Mouse (Mus musculus): ENCODE results near the gene Iqck.

The Iqck gene

DNA sequence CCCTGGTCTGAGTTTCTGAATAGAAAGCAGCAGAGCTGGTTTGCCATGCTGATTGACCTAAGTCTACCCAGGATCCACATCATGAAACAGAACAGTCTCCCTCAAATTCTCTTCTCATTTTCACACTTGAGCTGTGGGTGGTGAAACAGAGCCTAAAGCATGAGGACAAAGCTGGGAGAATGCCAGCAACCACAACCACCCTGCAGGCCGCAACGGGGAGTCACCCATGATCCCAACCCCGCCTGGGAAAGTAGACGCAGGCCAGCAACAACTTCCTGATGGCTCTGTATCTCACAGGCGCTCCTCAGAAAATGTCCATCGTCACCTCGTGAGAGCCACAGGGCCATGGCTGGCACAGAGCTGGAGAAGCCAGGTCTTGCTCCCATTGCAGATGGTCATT, 4.0 kb upstream of the Iqck start:
- DNase-seq, result no peak

- no peak for DNase-seq
Observed at GRCm38 (mm10) chr7:118852611-118853010, 2.9 kb upstream of the Iqck start.

DNA sequence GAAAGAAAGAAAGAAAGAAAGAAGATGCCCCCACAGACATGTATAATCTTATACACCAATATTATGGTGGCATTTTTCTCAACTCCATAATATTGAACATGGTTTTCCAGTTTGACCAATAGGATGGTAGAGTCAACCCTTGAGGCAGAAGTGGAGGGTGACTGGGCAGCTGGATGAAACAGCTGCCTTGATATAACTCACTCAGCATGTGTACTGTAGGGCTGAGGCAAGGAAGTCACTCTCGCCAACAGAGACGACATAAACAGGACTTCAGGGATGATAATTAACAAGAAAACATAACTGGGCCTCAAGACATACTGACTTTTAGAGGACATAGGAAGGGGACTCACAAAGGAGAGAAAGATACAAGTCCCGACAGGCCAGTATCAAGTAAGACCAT, 946 bp upstream of the Iqck start:
- no peak for DNase-seq

DNA sequence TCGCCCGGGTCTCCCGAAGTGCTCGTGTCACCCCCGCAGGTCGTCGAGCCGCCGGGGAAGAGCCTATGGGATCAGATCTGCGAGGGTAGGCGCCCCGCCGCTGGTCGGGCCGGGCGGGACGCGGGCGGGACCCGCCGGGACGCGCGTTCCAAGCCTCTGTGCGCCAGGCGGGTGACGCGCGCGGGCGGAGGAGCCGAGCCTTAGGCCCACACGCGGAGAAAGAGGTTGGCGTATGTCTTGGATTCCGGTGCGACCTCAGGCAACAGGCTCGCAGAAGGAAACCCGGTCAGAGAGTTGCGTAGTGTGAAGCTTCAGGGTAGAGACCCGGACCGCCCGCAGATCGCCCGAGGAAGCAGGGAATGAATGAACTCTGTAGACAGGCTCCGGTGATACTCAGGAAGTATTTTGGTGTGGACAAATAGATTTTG, 339 bp downstream of the Iqck start, which contains the start of gene Knop1:
Knop1 (minus strand) TSS at position 378 of the 428 bp plus-strand sequence.
- no peak for DNase-seq

GRCm38 (mm10) chr7:118858640-118859039, 3.1 kb downstream of the Iqck start:
- DNase-seq, result no peak

GRCm38 (mm10) chr7:118865362-118865761, 9.8 kb downstream of the Iqck start:
- no peak for DNase-seq

GRCm38 (mm10) chr7:118879466-118880029, 24.0 kb downstream of the Iqck start:
- no peak for DNase-seq

- DNase-seq, result no peak
Observed at GRCm38 (mm10) chr7:118883957-118884356, 28.4 kb downstream of the Iqck start.

GRCm38 (mm10) chr7:118884969-118885368, 29.4 kb downstream of the Iqck start:
- peak; percentile 26 for DNase-seq

- no peak for DNase-seq
Observed at GRCm38 (mm10) chr7:118887303-118888055, 31.9 kb downstream of the Iqck start.

DNA sequence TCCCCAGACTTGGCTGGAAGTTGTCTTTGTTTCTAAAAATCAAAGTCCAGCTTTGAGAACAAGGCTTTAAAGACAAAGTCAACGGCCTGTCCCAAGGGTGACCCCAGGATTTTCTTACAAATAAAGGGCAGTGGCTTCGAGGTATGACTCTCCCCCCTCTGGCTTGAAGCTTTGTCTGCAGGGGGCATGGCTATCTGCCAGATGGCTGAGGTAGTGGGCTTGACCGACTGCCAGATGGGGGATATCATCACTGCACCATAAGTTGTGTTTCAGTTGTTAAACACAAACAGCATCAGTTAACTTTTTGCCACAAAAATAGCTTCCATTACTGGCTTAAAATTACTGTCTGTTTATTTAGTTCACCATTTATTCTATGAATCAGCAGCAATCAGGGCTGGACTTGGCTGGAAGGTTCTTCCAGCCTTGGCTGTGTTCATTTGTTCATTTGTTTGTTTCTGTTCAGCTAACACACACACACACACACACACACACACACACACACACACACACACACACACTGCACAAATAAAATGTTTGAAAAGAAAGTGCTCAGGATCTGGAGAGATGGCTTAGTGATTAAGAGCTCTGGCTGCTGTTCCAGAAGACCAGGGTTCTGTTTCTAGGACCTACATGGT, 33.6 kb downstream of the Iqck start:
- DNase-seq, result no peak

DNA sequence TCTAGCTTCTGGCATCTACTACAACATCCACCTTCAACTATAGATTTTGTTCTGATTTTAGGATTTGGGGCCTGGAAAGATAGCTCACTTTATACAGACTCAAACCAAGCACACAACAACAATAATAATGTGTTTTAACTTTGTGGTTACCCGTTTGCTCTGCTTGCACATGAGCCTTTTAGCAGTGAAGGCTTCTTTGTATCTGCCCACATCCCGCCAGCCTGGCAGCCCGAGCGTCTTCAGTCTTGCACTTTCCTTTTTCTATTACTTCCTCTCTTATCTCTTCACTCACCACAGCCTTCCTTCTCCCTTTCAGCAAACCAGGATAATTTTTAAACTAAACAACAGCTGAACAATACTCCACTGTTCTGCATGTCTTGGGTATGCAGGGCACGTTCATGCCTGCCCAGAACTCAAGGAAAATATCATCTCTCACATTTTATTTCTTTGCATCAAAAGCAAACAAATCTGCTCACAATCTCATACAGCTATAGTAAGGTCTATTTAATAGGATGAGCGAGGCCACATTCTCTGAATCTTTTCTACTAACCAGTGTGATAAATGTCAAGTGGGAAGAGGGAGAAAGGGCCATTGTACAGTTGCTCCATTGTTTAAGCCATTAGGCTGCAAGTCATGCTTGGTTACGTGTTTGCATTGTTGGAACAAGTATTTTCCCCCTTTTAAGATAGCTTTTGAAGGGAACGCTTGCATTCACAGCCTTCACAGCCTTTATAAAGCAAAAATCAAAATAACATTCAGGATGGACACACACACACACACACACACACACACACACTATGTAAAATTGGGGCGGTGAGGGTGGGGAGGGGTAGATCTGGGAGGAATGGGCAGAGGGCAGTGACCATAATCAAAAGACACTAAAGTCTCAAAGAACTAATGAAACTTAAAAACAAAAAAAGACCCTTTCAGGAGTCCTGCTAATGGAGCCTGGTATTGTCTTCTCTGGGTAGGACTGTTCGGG, 40.2 kb downstream of the Iqck start:
- no peak for DNase-seq

GRCm38 (mm10) chr7:118898063-118898462, 42.5 kb downstream of the Iqck start:
- no peak for DNase-seq

GRCm38 (mm10) chr7:118900090-118900489, 44.5 kb downstream of the Iqck start:
- DNase-seq, result no peak

DNA sequence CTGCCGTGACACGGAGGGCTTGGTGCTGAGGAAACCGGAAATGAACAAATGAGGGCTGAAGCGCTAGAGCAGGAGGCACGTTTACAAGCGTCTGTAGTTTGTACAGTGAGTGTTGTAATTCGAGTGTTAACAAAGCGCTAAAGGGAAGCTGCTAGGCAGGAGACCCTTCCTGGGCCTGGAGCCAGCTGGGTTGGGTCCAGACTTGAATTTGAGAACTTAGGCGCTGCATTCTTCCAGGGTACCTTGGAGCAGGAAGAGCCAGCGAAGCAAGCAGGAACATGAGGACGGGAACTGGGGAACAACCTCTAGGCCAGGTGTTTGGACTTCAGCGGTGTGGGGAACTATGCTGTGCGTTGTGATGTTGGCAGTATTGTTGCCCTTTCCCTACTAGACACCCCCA, 47.4 kb downstream of the Iqck start:
- DNase-seq, result no peak

GRCm38 (mm10) chr7:118903879-118904278, 48.3 kb downstream of the Iqck start:
- no peak for DNase-seq

DNA sequence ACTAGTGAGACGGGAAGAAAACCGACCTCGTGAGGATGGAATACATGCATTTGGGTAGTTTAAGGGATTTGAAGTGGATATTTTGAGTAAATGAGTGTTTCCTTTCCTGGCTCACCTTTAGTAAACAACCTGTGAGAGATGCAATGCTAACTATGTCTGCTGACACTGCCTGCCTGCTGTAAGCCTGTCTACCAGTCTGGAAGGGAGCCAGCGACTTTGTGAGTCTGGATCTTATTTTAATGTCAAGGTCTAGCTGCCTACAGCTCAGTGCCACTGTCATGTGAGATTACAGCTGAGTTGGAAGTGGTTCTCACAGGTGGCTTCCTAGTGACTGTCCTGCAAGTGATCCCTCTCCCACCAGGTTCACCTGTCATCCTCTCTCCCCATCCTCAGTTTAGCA, 49.0 kb downstream of the Iqck start:
- DNase-seq, result no peak

DNA sequence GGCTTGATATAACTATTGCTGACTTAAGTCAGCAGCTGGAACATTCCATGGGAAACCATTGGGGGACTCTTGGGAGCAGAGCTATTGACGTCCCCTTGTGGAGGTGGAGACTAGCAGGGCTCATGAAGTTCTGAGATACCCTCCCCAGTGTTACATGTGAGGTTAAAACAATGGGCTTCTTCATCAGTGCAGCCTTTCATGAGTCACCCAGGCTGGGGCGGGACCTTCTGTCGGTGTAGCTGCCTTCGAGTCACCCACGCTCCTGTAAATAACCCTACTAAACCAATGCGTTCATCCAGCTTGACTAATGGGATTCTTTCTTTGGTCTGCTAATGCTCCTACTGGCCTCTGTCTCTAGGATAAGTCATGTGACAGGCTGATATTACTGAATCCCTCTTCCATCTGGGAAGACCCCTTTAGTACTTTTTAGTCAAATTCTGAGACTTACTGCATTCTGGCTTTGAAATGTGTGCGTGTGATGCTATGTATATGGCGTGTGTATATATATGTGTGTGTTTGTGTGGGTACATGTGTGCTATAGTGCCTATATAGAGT, 53.5 kb downstream of the Iqck start:
- DNase-seq, result no peak

DNA sequence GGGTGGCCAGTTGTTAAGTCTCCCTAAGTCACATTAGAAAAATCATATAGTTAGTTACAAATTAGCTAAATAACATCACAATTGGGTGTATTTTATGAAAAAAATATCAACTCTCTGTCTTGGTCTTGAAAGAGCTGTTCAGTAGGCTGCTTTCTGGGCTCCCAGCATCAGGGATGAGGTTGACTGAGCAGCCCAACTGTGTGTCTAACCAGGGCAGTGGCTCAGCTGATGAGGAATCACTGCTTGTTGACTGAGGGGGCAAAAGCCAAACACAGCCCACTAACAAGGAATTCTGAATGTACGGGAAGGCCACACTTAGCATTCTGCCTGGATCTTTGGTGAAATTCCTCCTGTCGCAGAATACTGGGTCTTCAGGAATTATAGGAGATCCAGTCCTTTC, 54.9 kb downstream of the Iqck start:
- DNase-seq, result no peak

DNA sequence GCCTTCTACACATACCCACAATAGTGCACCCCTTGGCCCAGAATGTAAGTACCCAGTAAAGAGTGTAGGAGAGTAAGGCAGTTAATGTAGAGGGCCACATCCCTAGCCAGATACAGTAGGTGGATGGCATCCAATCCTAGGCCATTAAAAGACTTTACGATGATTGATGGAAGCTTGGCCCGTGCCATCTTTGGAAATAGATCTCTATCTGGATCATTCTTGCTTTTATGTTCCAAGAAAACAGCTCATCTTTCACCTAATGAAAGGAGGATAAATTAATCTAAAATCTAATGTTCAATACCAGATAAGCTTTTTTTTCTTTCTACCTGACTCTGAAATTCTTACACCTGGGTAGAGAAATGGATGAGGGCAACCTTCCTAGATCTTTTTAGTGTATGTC, 55.6 kb downstream of the Iqck start:
- DNase-seq, result no peak

GRCm38 (mm10) chr7:118911571-118911970, 56.0 kb downstream of the Iqck start:
- DNase-seq, result no peak

DNA sequence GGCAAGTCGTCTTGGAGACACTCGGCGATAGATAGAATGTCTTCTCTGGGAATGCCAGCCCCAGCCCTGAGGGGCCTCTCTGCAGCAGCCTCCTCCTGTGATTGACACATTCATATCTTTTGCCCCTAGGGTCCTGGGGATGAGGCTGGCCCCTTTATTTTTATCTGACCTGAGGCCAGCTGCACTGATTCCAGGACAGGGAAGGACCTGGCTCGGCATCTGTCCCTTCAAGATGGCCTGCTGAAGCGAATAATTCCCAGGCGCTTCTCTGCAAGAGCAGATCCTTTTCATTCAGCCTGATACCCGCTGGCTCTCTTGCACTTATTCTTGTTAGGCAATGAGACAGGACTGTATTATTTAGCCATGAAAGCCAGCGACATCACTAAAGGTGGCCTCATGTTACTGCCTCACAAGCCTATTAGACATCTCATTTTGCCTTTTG, 56.5 kb downstream of the Iqck start:
- DNase-seq, result no peak

Measured in layer of hippocampus, adult 9-11 months (tissue).